Mouse (Mus musculus): ENCODE data around the gene Pcbp1. TPM values are rescaled to one million over a fixed set of nuclear protein-coding genes. Genes with fewer than 3 reads are reported as not detected.
"Not testable (repeated sequence)": the region's sequence is repeated elsewhere in the genome, so short reads cannot be mapped to it uniquely, and the experiment has no call there.

Gene Pcbp1
- total RNA-seq, 2 experiments from 2014 or later, result 167 to 185 TPM

GRCm38 (mm10) chr6:86493469-86494263 is 32.5 kb downstream of the Pcbp1 start:
- DNase-seq, result no peak

DNA sequence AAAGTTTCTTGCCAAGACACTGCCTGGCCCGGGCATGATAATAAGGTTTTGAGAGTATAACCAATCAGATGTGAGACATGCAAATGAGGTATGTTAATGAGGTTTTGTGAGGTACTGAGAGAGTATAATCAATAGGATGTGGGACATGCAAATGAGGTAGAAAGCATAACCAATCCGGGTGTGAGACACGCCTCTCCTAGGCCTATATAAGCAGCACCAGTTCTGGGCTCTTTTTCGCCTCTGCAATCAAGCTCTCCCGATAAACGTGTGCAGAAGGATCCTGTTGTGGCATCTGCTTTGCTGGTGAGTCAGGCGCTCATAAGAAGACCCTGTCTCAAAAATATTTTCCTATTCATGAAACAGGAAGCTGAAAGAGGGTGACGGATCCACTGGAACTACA is 35.7 kb downstream of the Pcbp1 start:
- DNase-seq, result not testable (repeated sequence)

- DNase-seq, result no peak
Measured at GRCm38 (mm10) chr6:86489945-86490344, 36.2 kb downstream of the Pcbp1 start.

DNA sequence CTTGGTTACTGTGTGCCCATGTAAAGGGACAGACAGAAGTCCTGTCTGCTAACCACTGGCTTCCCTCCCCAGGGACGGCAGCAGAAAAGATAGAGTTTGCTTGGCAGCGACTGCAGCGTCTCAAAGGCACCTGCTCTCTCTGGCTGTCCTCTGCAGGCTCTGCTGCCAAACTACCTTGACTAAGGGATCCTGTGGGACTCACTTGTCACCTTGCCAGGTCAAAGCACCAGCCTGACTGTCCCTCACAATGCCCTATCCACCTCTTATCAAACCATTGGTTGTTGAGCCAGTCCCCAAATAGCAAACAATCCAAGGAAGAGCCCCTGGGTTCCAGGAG is 38.0 kb downstream of the Pcbp1 start:
- peak; percentile 37 for DNase-seq

GRCm38 (mm10) chr6:86487358-86488148 is 38.6 kb downstream of the Pcbp1 start:
- peak; percentile 80 for DNase-seq

GRCm38 (mm10) chr6:86485943-86486640 is 40.0 kb downstream of the Pcbp1 start:
- DNase-seq, result no peak

- DNase-seq, result no peak
Measured at GRCm38 (mm10) chr6:86481871-86482270, 44.2 kb downstream of the Pcbp1 start.

DNA sequence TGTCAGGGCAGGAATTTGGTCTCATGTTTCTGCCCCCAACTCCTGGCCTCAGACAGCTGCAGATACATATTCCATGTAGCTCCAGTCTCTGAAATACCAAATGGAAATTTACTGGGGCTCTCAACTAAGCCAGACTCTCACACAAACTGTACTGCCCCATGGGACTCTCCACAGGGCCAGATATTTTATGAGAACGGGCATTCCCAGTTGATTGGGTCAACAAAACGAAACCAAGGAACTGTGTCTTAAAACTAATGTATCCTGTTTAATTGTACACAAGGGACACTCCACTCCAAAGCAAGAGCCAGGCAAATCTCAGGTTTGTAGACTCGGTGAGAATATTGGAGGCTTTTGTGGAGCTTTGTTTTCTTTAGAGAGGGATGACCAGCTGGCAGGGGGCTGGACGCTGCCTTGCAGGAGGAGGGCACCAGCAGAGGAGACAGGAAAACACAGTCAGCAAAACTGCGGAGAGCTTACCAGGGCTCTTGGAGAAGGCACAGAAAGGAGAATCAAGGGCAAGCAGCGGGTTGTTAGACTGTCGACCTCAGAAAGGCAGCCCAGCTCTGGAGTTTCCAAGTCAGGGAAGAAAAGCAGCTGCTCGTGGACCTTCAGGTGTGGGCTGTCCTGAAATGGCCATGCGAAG is 45.8 kb downstream of the Pcbp1 start:
- DNase-seq, result peak; percentile 46

GRCm38 (mm10) chr6:86479816-86480188 is 46.3 kb downstream of the Pcbp1 start:
- DNase-seq, result no peak

GRCm38 (mm10) chr6:86479311-86479710 is 46.8 kb downstream of the Pcbp1 start:
- DNase-seq, result no peak

- DNase-seq, result no peak
Measured at GRCm38 (mm10) chr6:86476931-86477330, 49.2 kb downstream of the Pcbp1 start.

- DNase-seq, result peak; percentile 34
Measured at GRCm38 (mm10) chr6:86475462-86476167, 50.5 kb downstream of the Pcbp1 start.

GRCm38 (mm10) chr6:86474646-86475181 is 51.4 kb downstream of the Pcbp1 start:
- no peak for DNase-seq

Small RNA genes within 50 kb of the gene (microRNA-seq; reads per million reads assigned to microRNA genes)
- gene Gm22184, result 0 reads per million in 2 experiments

Other genes with a start within 250 kb of the Pcbp1 start
- gene Fam136a, start 160.7 kb downstream of the Pcbp1 start, total RNA-seq (2021), result 10 to 100 TPM; 23.8 to 30.4 TPM
- 10 to 100 TPM; 60.0 to 71.1 TPM for gene Snrpg, start 155.0 kb downstream of the Pcbp1 start, total RNA-seq (2021)
- 10 to 100 TPM; 67.0 to 71.2 TPM for gene Pcyox1, start 129.2 kb downstream of the Pcbp1 start, total RNA-seq (2021)
- 10 to 100 TPM; 34.0 to 50.1 TPM for gene Tia1, start 122.1 kb downstream of the Pcbp1 start, total RNA-seq (2021)
- gene Gm44790, start 99.7 kb downstream of the Pcbp1 start, total RNA-seq (2021), result not detected
- 1 to 10 TPM; 8.7 to 9.8 TPM for gene C87436, start 87.9 kb downstream of the Pcbp1 start, total RNA-seq (2021)
- gene Asprv1, start 101.8 kb upstream of the Pcbp1 start, total RNA-seq (2021), result under 1 TPM in 1 of 2 experiments, not detected in 1; 0.27 TPM
- 1 to 10 TPM; 4.4 to 6.2 TPM for gene Mxd1, start 142.8 kb upstream of the Pcbp1 start, total RNA-seq (2021)
- gene Snrnp27, start 158.2 kb upstream of the Pcbp1 start, total RNA-seq (2021), result 10 to 100 TPM; 82.4 to 88.3 TPM
- 1 to 10 TPM; 3.9 to 5.8 TPM for gene Gmcl1, start 207.1 kb upstream of the Pcbp1 start, total RNA-seq (2021)

Data from gastrocnemius, postnatal 10 days (tissue).